Mouse (Mus musculus): ENCODE measurements around the gene Qars. TPM values are rescaled to one million over a fixed set of nuclear protein-coding genes. Genes with fewer than 3 reads are reported as not detected.

Gene Qars
- polyA plus RNA-seq, 1 experiment = 195 TPM

DNA sequence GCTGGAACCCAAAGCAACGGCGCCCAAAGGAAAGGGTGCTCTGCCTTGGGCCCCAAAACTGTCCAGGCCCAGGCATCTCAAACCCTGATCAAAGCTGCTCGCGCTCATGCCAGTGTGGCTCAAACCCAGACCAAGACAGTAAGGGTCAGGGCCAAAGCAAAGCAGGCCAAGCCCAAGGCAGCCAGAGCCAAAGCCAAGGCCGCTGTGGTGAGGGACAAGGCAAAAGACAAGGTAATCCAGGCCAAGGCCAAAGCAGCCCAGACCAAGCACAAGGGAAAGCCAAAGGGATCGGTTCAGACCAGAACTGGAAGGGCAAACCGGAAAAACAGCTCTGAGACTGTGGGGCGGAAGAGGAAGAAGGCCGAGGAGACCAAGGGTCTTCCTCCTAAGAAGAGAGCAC is 43.8 kb upstream of the Qars start:
- no peaks in the 10 kb centered on the region for H3K27me3 ChIP-seq (ENCODE audit: control insufficient read depth, insufficient read depth, low read length)
- H3K27ac ChIP-seq (ENCODE audit: control insufficient read depth, insufficient read depth, low read depth, low read length) = peak overlapping the region; percentile 23; the same call in 1 of the 2 replicates
- peaks cover 20% of the 10 kb centered on the region for H3K4me1 ChIP-seq (ENCODE audit: control insufficient read depth, insufficient read depth, low read length)
- no peaks in the 10 kb centered on the region for H3K36me3 ChIP-seq (ENCODE audit: control insufficient read depth, insufficient read depth, low read length)
- TF ChIP-seq POLR2A (IDR thresholded peaks at IDR 0.05; ENCODE audit: control insufficient read depth, low read depth, low read length) = no peak
- TF ChIP-seq CTCF (IDR thresholded peaks at IDR 0.05; ENCODE audit: control insufficient read depth, insufficient read depth, insufficient replicate concordance, low read depth, low read length) = no peak
- no peak overlapping the region for H3K4me3 ChIP-seq (ENCODE audit: control insufficient read depth, low read depth, low read length)

GRCm38 (mm10) chr9:108466219-108466618 is 41.3 kb upstream of the Qars start:
- Histone ChIP-seq H3K27ac (ENCODE audit: control insufficient read depth, insufficient read depth, low read depth, low read length) (no peak overlapping the region), H3K27me3 (ENCODE audit: control insufficient read depth, insufficient read depth, low read length) (no peaks in the 10 kb centered on the region), H3K36me3 (ENCODE audit: control insufficient read depth, insufficient read depth, low read length) (no peaks in the 10 kb centered on the region), H3K4me3 (ENCODE audit: control insufficient read depth, low read depth, low read length) (no peak overlapping the region), H3K4me1 (ENCODE audit: control insufficient read depth, insufficient read depth, low read length) (peaks cover 21% of the 10 kb centered on the region)
- TF ChIP-seq POLR2A (IDR thresholded peaks at IDR 0.05; ENCODE audit: control insufficient read depth, low read depth, low read length) = no peak
- TF ChIP-seq CTCF (IDR thresholded peaks at IDR 0.05; ENCODE audit: control insufficient read depth, insufficient read depth, insufficient replicate concordance, low read depth, low read length) = no peak

DNA sequence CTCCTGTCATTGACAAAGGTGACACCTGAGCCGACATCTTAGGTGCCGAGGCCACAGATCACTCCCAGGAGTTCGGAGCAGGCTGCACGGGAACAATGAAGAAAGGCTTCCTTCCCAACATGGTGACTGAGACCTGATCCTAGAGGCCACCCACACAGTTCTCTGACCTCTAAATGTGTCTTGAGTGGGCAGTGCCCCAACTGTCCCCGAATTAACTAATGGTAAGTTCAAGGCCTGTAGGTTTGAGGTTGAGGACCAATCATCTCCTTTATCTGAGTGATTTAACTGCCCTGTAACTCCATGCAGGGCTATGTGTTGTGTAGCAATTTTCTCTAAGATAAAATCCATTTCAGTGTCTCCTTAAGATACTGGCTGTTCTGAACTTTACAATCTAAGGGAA is 38.1 kb upstream of the Qars start:
- H3K27ac ChIP-seq (ENCODE audit: control insufficient read depth, insufficient read depth, low read depth, low read length) = peak overlapping the region; percentile 85
- H3K27me3 ChIP-seq (ENCODE audit: control insufficient read depth, insufficient read depth, low read length) = no peaks in the 10 kb centered on the region
- no peak overlapping the region for H3K4me3 ChIP-seq (ENCODE audit: control insufficient read depth, low read depth, low read length)
- peaks cover 4% of the 10 kb centered on the region; the same call in 1 of the 2 replicates for H3K4me1 ChIP-seq (ENCODE audit: control insufficient read depth, insufficient read depth, low read length)
- no peaks in the 10 kb centered on the region for H3K36me3 ChIP-seq (ENCODE audit: control insufficient read depth, insufficient read depth, low read length)
- no peak for TF ChIP-seq CTCF (IDR thresholded peaks at IDR 0.05; ENCODE audit: control insufficient read depth, insufficient read depth, insufficient replicate concordance, low read depth, low read length)

DNA sequence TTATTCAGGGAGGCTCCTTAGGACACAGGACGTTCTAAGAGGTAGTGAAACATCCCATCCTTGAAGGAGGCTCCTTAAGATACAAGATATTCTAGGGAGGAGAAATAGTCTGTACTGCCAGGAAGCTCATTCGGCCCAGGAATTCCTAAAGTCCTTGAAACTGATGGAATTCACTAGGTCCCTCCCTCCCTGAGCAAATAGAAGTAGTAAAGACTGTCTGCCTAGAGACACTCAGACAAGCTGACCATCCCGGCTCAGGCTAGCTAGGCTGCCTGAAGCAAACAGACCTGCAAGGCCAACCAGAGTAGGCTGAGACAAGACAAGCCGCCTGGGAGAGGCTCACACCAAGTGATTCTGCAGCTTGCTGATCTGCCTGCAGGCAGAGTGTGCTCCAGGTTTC is 37.7 kb upstream of the Qars start:
- H3K27ac ChIP-seq (ENCODE audit: control insufficient read depth, insufficient read depth, low read depth, low read length) = peak overlapping the region; percentile 80
- no peaks in the 10 kb centered on the region for H3K27me3 ChIP-seq (ENCODE audit: control insufficient read depth, insufficient read depth, low read length)
- no peak overlapping the region for H3K4me3 ChIP-seq (ENCODE audit: control insufficient read depth, low read depth, low read length)
- no peaks in the 10 kb centered on the region for H3K36me3 ChIP-seq (ENCODE audit: control insufficient read depth, insufficient read depth, low read length)
- peaks cover 4% of the 10 kb centered on the region; the same call in 1 of the 2 replicates for H3K4me1 ChIP-seq (ENCODE audit: control insufficient read depth, insufficient read depth, low read length)
- no peak for TF ChIP-seq CTCF (IDR thresholded peaks at IDR 0.05; ENCODE audit: control insufficient read depth, insufficient read depth, insufficient replicate concordance, low read depth, low read length)
- peak; percentile 34; the same call in 1 of the 2 replicates for TF ChIP-seq POLR2A (IDR thresholded peaks at IDR 0.05; ENCODE audit: control insufficient read depth, low read depth, low read length)

GRCm38 (mm10) chr9:108474528-108474927 is 33.0 kb upstream of the Qars start:
- TF ChIP-seq CTCF (IDR thresholded peaks at IDR 0.05; ENCODE audit: control insufficient read depth, insufficient read depth, insufficient replicate concordance, low read depth, low read length) (no peak), POLR2A (IDR thresholded peaks at IDR 0.05; ENCODE audit: control insufficient read depth, low read depth, low read length) (no peak)
- Histone ChIP-seq H3K27me3 (ENCODE audit: control insufficient read depth, insufficient read depth, low read length) (no peaks in the 10 kb centered on the region), H3K4me3 (ENCODE audit: control insufficient read depth, low read depth, low read length) (no peak overlapping the region), H3K36me3 (ENCODE audit: control insufficient read depth, insufficient read depth, low read length) (no peaks in the 10 kb centered on the region), H3K27ac (ENCODE audit: control insufficient read depth, insufficient read depth, low read depth, low read length) (no peak overlapping the region), H3K4me1 (ENCODE audit: control insufficient read depth, insufficient read depth, low read length) (peaks cover 14% of the 10 kb centered on the region)

DNA sequence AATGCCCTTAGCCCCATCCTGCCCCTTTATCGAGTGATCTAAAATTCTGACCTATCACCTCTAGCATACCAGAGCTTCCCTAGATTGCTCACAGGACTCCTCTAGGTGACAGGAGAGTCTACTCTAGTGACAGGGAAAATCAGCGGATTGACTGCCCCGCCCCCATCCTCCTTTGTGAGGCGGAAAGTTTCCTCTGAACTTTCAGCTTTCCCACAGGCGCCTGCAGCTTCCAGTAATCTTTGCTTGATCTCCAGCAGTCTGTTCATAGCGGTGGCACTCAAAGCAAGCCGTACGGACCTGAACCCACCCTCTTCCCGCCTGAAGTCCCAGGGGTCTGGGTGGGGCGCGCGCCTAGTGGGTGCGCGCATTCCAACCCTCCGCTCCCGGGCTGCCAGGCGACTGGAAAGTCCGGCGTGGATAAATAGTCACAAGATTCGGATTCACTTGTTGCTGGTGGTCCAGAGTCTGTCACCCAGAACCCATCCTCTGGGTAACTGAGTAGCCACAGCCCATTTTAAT is 28.8 kb upstream of the Qars start:
- TF ChIP-seq POLR2A (IDR thresholded peaks at IDR 0.05; ENCODE audit: control insufficient read depth, low read depth, low read length) (no peak), CTCF (IDR thresholded peaks at IDR 0.05; ENCODE audit: control insufficient read depth, insufficient read depth, insufficient replicate concordance, low read depth, low read length) (no peak)
- Histone ChIP-seq H3K4me1 (ENCODE audit: control insufficient read depth, insufficient read depth, low read length) (peaks cover 21% of the 10 kb centered on the region), H3K27me3 (ENCODE audit: control insufficient read depth, insufficient read depth, low read length) (no peaks in the 10 kb centered on the region), H3K4me3 (ENCODE audit: control insufficient read depth, low read depth, low read length) (peak overlapping the region; percentile 80), H3K36me3 (ENCODE audit: control insufficient read depth, insufficient read depth, low read length) (no peaks in the 10 kb centered on the region), H3K27ac (ENCODE audit: control insufficient read depth, insufficient read depth, low read depth, low read length) (peak overlapping the region; percentile 80)

DNA sequence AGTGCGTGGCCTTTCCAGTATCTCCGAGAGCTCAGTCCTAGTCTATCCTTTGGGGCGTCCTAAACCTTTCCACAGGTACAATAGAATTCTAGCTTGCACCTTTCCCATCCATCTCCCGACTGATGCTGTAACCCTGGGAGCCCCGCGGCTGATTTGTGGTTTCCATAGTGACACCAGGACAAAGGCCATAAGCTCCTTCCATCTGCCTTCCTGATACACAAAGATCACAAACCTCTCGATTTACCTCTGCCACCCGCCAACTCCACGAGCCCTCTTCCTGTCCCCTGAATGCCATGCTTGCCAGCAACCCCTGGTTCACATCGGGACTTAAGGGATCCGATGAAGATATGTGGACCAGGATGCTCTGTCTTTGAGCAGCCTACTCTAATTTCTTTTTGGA is 28.3 kb upstream of the Qars start:
- no peaks in the 10 kb centered on the region for H3K36me3 ChIP-seq (ENCODE audit: control insufficient read depth, insufficient read depth, low read length)
- peaks cover 21% of the 10 kb centered on the region for H3K4me1 ChIP-seq (ENCODE audit: control insufficient read depth, insufficient read depth, low read length)
- TF ChIP-seq CTCF (IDR thresholded peaks at IDR 0.05; ENCODE audit: control insufficient read depth, insufficient read depth, insufficient replicate concordance, low read depth, low read length) (no peak), POLR2A (IDR thresholded peaks at IDR 0.05; ENCODE audit: control insufficient read depth, low read depth, low read length) (no peak)
- H3K27ac ChIP-seq (ENCODE audit: control insufficient read depth, insufficient read depth, low read depth, low read length) = peak overlapping the region; percentile 75
- H3K4me3 ChIP-seq (ENCODE audit: control insufficient read depth, low read depth, low read length) = peak overlapping the region; percentile 80
- no peaks in the 10 kb centered on the region for H3K27me3 ChIP-seq (ENCODE audit: control insufficient read depth, insufficient read depth, low read length)
